Mouse (Mus musculus) CH12.LX (cell line): ENCODE data around the gene Rab1b.

Experiments used
- BHLHE40 ChIP-seq: IDR thresholded peaks from 2 replicates; pipeline ENCODE4 v1.6.1; 2011; ENCODE audit warnings: mild to moderate bottlenecking, low read depth, low read length, improper control_type of control experiment
- CTCF ChIP-seq, 2 experiments: IDR thresholded peaks in 1 of 2; conservative IDR thresholded peaks in 1 of 2; 2 replicates each; pipeline ENCODE4 v1.5.1; 2011 to 2012; ENCODE audit warnings: low read depth in 2 of 2, low read length in 2 of 2, improper control_type of control experiment in 1 of 2, inconsistent platforms in 1 of 2, mild to moderate bottlenecking in 1 of 2, moderate library complexity in 1 of 2
- E2F4 ChIP-seq: IDR thresholded peaks from 2 replicates; pipeline ENCODE4 v1.6.1; 2011; ENCODE audit warnings: low read depth, low read length, improper control_type of control experiment; ENCODE audit not compliant: insufficient replicate concordance
- ETS1 ChIP-seq: conservative IDR thresholded peaks from 2 replicates; pipeline ENCODE4 v1.6.1; 2012; ENCODE audit warnings: low read depth, mild to moderate bottlenecking, inconsistent platforms, low read length, improper control_type of control experiment, moderate library complexity
- MAFK ChIP-seq: IDR thresholded peaks from 2 replicates; pipeline ENCODE4 v1.6.1; 2011; ENCODE audit warnings: low read length, improper control_type of control experiment; ENCODE audit not compliant: insufficient replicate concordance
- MAX ChIP-seq: IDR thresholded peaks from 2 replicates; pipeline ENCODE4 v1.6.1; 2011; ENCODE audit warnings: low read length, improper control_type of control experiment
- MEF2A ChIP-seq: IDR thresholded peaks from 2 replicates; pipeline ENCODE4 v1.6.1; 2014; ENCODE audit warnings: low read depth, mild to moderate bottlenecking, inconsistent platforms, low read length, improper control_type of control experiment, borderline replicate concordance
- POLR2A ChIP-seq: IDR thresholded peaks from 2 replicates; pipeline ENCODE4 v1.6.1; 2011; ENCODE audit warnings: low read depth, mild to moderate bottlenecking, improper control_type of control experiment, low read length
- TBP ChIP-seq: conservative IDR thresholded peaks from 2 replicates; pipeline ENCODE4 v1.6.1; 2011; ENCODE audit warnings: low read depth, low read length, improper control_type of control experiment
- ZC3H11A ChIP-seq: IDR thresholded peaks from 2 replicates; pipeline ENCODE4 v1.6.1; 2012; ENCODE audit warnings: low read depth, mild to moderate bottlenecking, inconsistent platforms, low read length, improper control_type of control experiment

GRCm38 (mm10) chr19:5089324-5089723, 17.5 kb downstream of the Rab1b start:
- TF ChIP-seq POLR2A (no peak), CTCF (conservative IDR thresholded peaks at IDR 0.05 in 1 of 2, IDR thresholded peaks at IDR 0.05 in 1 of 2; ENCODE audit: low read depth in 2 of 2, low read length in 2 of 2) (no peak), TBP (no peak), BHLHE40 (no peak), MAFK (no peak), ETS1 (no peak), MEF2A (no peak), MAX (no peak), ZC3H11A (no peak), E2F4 (no peak)
